Mouse (Mus musculus): ENCODE data around the gene Ubxn7.

- TF ChIP-seq GATA1 (IDR thresholded peaks at IDR 0.05; ENCODE audit: low read length): no peak
- no peak for TF ChIP-seq TAL1 (IDR thresholded peaks at IDR 0.05; ENCODE audit: low read length)
These were observed 95.4 kb downstream of the Ubxn7 start for GRCm38 (mm10) chr16:32427506-32427905.
